Mouse (Mus musculus): Measurements from ENCODE around the gene Auts2. TPM values are rescaled to one million over a fixed set of nuclear protein-coding genes. Genes with fewer than 3 reads are reported as not detected.

The Auts2 gene
- total RNA-seq, 2 experiments from 2014 or later = 117 to 146 TPM

DNA sequence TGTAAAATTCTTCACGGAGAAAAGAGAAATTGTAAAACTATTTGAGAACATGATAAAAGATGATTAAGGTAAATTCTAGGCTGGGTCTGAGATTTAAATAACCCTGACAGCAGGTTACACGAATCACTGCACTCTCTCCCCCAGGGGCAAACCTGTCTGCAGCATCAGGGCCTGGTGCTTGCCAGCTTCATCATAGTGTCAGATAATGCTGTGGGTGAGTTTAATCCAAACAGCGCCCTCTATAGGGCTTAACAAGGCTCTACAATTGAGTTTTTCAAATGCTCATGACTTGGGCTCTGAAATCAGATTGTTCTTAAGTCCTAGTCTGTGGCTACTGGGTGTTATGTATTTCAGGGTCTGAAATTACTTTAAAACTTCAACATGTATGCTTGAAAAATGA is 565.6 kb downstream of the Auts2 start:
- no peak for DNase-seq (ENCODE audit: extremely low spot score in 1 of 2, low spot score in 2 of 2)
- H3K4me3 ChIP-seq = no peak overlapping the region
- intact Hi-C loops (cut with DNase I) = no loop called here
- no peak overlapping the region for H3K27ac ChIP-seq
- peak; percentile 41 for TF ChIP-seq CTCF (IDR thresholded peaks at IDR 0.05)

- TF ChIP-seq CTCF (IDR thresholded peaks at IDR 0.05) = no peak
- Histone ChIP-seq H3K27ac (no peak overlapping the region), H3K4me3 (no peak overlapping the region)
- intact Hi-C loops (cut with DNase I) = no loop called here
- DNase-seq (ENCODE audit: extremely low spot score in 1 of 2, low spot score in 2 of 2) = no peak
These were observed 571.2 kb downstream of the Auts2 start for GRCm38 (mm10) chr5:131971901-131972300.

- DNase-seq (ENCODE audit: extremely low spot score in 1 of 2, low spot score in 2 of 2) = no peak
- Histone ChIP-seq H3K27ac (no peak overlapping the region), H3K4me3 (no peak overlapping the region)
- TF ChIP-seq CTCF (IDR thresholded peaks at IDR 0.05) = no peak
- intact Hi-C loops (cut with DNase I) = loop anchor here (10.0 kb wide), 1 partner anchor 431 kb away; no protein-coding TSS in a partner anchor
These were observed 577.6 kb downstream of the Auts2 start for GRCm38 (mm10) chr5:131965499-131965898.

DNA sequence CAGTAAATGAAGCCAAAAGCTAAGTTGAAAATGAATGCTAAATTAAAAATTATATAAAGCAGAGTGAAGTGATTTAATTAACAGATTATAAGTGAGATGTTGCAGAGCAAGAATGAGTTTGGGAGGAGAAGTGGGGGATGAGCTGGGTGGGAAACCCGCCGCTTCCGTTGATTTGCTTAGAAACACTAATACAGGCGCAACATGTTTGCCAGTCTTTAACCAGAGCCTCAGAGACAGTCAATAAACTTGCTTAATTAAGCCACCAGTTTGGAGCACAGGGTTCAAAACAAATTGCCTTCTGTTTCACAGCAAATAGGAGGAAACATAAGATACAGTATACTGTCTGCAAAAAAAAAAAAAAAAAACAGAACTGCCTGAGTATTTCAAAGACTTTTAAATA is 579.6 kb downstream of the Auts2 start:
- DNase-seq (ENCODE audit: extremely low spot score in 1 of 2, low spot score in 2 of 2) = no peak
- H3K27ac ChIP-seq = no peak overlapping the region
- TF ChIP-seq CTCF (IDR thresholded peaks at IDR 0.05) = no peak
- H3K4me3 ChIP-seq = no peak overlapping the region
- intact Hi-C loops (cut with DNase I) = loop anchor here (10.0 kb wide), 1 partner anchor 429 kb away; no protein-coding TSS in a partner anchor

- H3K4me3 ChIP-seq = no peak overlapping the region
- H3K27ac ChIP-seq = no peak overlapping the region
- intact Hi-C loops (cut with DNase I) = loop anchor here (10.0 kb wide), 1 partner anchor 427 kb away; no protein-coding TSS in a partner anchor
- no peak for TF ChIP-seq CTCF (IDR thresholded peaks at IDR 0.05)
- no peak for DNase-seq (ENCODE audit: extremely low spot score in 1 of 2, low spot score in 2 of 2)
These were observed 581.3 kb downstream of the Auts2 start for GRCm38 (mm10) chr5:131961859-131962258.

DNA sequence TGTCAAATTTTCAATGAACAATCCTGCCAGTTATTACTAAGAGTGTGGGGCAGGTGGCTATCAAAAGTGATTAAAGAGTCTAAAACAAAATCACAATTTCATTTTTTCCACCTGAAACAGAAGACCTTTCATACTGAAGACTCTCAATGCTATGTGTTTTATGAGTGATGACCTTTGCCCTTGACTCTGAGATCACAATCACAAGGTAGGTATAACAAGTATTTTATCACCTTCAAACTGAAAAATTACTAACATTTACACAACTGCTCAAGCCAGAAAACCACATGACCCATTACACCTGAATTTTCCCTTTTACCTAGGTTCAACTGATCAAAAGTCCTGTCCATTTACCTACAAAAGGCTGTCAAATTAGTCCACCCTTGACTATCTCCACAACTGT is 582.7 kb downstream of the Auts2 start:
- H3K4me3 ChIP-seq = no peak overlapping the region

GRCm38 (mm10) chr5:131956998-131957397 is 586.1 kb downstream of the Auts2 start:
- TF ChIP-seq CTCF (IDR thresholded peaks at IDR 0.05) = no peak
- Histone ChIP-seq H3K4me3 (no peak overlapping the region), H3K27ac (no peak overlapping the region)
- intact Hi-C loops (cut with DNase I) = no loop called here
- no peak for DNase-seq (ENCODE audit: extremely low spot score in 1 of 2, low spot score in 2 of 2)

More for the DNA sequence above, 582.7 kb downstream of the Auts2 start:
- H3K27ac ChIP-seq = no peak overlapping the region
- intact Hi-C loops (cut with DNase I) = loop anchor here (10.0 kb wide), 1 partner anchor 426 kb away; no protein-coding TSS in a partner anchor
- no peak for TF ChIP-seq CTCF (IDR thresholded peaks at IDR 0.05)
- DNase-seq (ENCODE audit: extremely low spot score in 1 of 2, low spot score in 2 of 2) = no peak

DNA sequence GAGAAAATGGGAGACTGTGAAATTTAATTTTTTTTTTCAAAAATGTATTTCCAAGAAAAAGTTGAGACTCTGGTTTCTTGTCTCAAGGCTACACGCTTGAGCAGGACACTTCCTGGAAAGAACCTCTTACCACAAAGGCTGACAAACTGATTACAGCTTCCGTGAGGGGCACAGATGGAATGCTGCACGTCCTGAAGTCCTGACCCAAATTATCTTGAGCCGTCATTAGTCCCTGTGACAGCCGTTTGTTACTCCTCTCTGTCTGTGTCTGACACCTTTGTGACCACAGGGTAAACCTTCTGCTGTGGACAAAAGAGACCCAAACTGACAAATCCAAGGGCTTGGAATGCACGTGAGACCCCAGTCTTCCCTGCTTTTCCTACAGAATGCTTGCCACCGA is 587.1 kb downstream of the Auts2 start:
- H3K27ac ChIP-seq = no peak overlapping the region
- no peak for DNase-seq (ENCODE audit: extremely low spot score in 1 of 2, low spot score in 2 of 2)
- H3K4me3 ChIP-seq = no peak overlapping the region
- intact Hi-C loops (cut with DNase I) = no loop called here
- TF ChIP-seq CTCF (IDR thresholded peaks at IDR 0.05) = no peak

- H3K27ac ChIP-seq = no peak overlapping the region
- DNase-seq (ENCODE audit: extremely low spot score in 1 of 2, low spot score in 2 of 2) = no peak
- H3K4me3 ChIP-seq = no peak overlapping the region
- intact Hi-C loops (cut with DNase I) = no loop called here
- TF ChIP-seq CTCF (IDR thresholded peaks at IDR 0.05) = no peak
These were observed 587.7 kb downstream of the Auts2 start for GRCm38 (mm10) chr5:131955227-131956016.

- no peak overlapping the region for H3K4me3 ChIP-seq
- no peak overlapping the region for H3K27ac ChIP-seq
- intact Hi-C loops (cut with DNase I) = no loop called here
- no peak for DNase-seq (ENCODE audit: extremely low spot score in 1 of 2, low spot score in 2 of 2)
- no peak for TF ChIP-seq CTCF (IDR thresholded peaks at IDR 0.05)
These were observed 594.5 kb downstream of the Auts2 start for GRCm38 (mm10) chr5:131948571-131949151.

DNA sequence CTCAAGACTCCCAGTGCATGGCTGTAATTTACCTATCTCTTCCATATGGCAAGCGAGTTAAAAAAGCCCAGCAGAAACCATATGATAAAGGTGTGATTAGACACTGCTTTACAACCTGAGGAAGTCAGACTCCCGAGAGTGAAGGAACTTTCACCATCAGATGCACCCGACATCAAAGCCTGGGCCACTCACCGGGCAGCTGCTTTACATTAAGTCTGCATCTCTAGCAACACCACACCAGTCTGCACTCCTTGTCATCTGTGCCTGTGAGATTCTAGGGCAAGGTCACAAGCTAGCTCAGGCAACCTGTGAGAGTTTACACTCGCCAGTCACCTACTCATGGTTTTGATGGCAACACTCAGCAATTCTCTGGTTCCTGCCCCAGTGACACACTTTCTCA is 596.3 kb downstream of the Auts2 start:
- no peak overlapping the region for H3K27ac ChIP-seq
- H3K4me3 ChIP-seq = no peak overlapping the region
- TF ChIP-seq CTCF (IDR thresholded peaks at IDR 0.05) = no peak
- DNase-seq (ENCODE audit: extremely low spot score in 1 of 2, low spot score in 2 of 2) = no peak
- intact Hi-C loops (cut with DNase I) = no loop called here

GRCm38 (mm10) chr5:131944761-131945160 is 598.4 kb downstream of the Auts2 start:
- no peak overlapping the region for H3K4me3 ChIP-seq
- no peak for DNase-seq (ENCODE audit: extremely low spot score in 1 of 2, low spot score in 2 of 2)
- no peak for TF ChIP-seq CTCF (IDR thresholded peaks at IDR 0.05)
- intact Hi-C loops (cut with DNase I) = no loop called here
- no peak overlapping the region for H3K27ac ChIP-seq

All from left cerebral cortex, adult 2 months (tissue).